In genomic region chr10:25520428-25520827, GRCm38 (mm10) we compare ENCODE assay signal across 20 mouse cellular contexts. TPM values are rescaled to one million over a fixed set of nuclear protein-coding genes. Genes with fewer than 3 reads are reported as not detected.
DNase-seq lines count a peak whose midpoint lies in the region; ATAC-seq and TF ChIP-seq lines count a peak whose summit lies in the region.
"Had no signal": no experiment of that assay in that cellular context is flagged by ENCODE, and none has a peak within 500 bp of the region (broad histone marks: within the 10 kb centered on the region; RNA-seq: fewer than 3 reads in every experiment).

No protein-coding gene starts in this region.

- no peaks in the 10 kb centered on the region for H3K9me3 ChIP-seq in intestine, embryonic 16.5 days (ENCODE audit: control insufficient read depth, low read length)
- H3K9me3 ChIP-seq: forebrain, embryonic 10.5 days; limb, embryonic 13.5 days had no signal

- no peak overlapping the region for H3ac ChIP-seq in C2C12 (ENCODE audit: control insufficient read depth, insufficient read length, low read depth)

- no peak overlapping the region for H3K4me2 ChIP-seq in intestine, embryonic 16.5 days (ENCODE audit: low read depth, low read length)
- H3K4me2 ChIP-seq: limb, embryonic 13.5 days; midbrain, embryonic 11.5 days had no signal

- DNase-seq in kidney, adult 2 months: peak; percentile 50
- no peak for DNase-seq in kidney, adult 18-20 months
- peak; percentile 92 for DNase-seq in NIH3T3 (ENCODE audit: low read depth)
- no peak for DNase-seq in cerebellum, adult 2 months
- DNase-seq in embryo, embryonic 9.5 days (ENCODE audit: extremely low spot score): no peak
- DNase-seq in embryo, embryonic 10.5 days (ENCODE audit: low spot score): no peak
- DNase-seq: cerebellum, adult 9-10 months; gastrocnemius, adult 2 months; lung, postnatal 10 days; right cerebral cortex, postnatal 14 days; thymus, postnatal 36 days had no signal

- no peak for TF ChIP-seq POLR2A in kidney, adult 2 months (IDR thresholded peaks at IDR 0.05; ENCODE audit: low read depth, low read length)
- TF ChIP-seq POLR2A in cerebellum, adult 2 months (IDR thresholded peaks at IDR 0.05; ENCODE audit: borderline replicate concordance, insufficient read depth, low read length): no peak

- no peak overlapping the region for H3K27ac ChIP-seq in kidney, adult 2 months (ENCODE audit: insufficient read depth, low read depth, low read length)
- peak overlapping the region; percentile 77 for H3K27ac ChIP-seq in intestine, embryonic 16.5 days (ENCODE audit: low read length)
- H3K27ac ChIP-seq in cerebellum, adult 2 months (ENCODE audit: insufficient read depth, low read length): no peak overlapping the region
- H3K27ac ChIP-seq: forebrain, embryonic 10.5 days; gastrocnemius, adult 2 months had no signal

- TF ChIP-seq CTCF in kidney, adult 2 months (conservative IDR thresholded peaks at IDR 0.05; ENCODE audit: insufficient read depth, insufficient read length, low read depth, low read length): no peak
- TF ChIP-seq CTCF in C2C12 (IDR thresholded peaks at IDR 0.05; ENCODE audit: control insufficient read depth, insufficient read depth, insufficient read length): no peak
- no peak for TF ChIP-seq CTCF in cerebellum, adult 2 months (IDR thresholded peaks at IDR 0.05; ENCODE audit: borderline replicate concordance, insufficient read depth, low read depth, low read length)

- H3K79me3 ChIP-seq in C2C12 (ENCODE audit: low read depth): no peaks in the 10 kb centered on the region

- no peak overlapping the region for H3K9ac ChIP-seq in intestine, embryonic 16.5 days (ENCODE audit: low read depth, low read length)
- H3K9ac ChIP-seq: limb, embryonic 13.5 days had no signal

- no peak overlapping the region for H3K4me3 ChIP-seq in kidney, adult 2 months (ENCODE audit: insufficient read depth, low read depth, low read length)
- no peak overlapping the region for H3K4me3 ChIP-seq in C2C12 (ENCODE audit: insufficient read depth, poor library complexity, severe bottlenecking)
- H3K4me3 ChIP-seq in intestine, embryonic 16.5 days (ENCODE audit: low read length): no peak overlapping the region
- no peak overlapping the region for H3K4me3 ChIP-seq in cerebellum, adult 2 months (replicated peaks; ENCODE audit: insufficient read depth, low read depth, low read length)
- H3K4me3 ChIP-seq: forebrain, embryonic 10.5 days; gastrocnemius, adult 2 months; limb, embryonic 13.5 days had no signal

- H3K79me2 ChIP-seq in C2C12 (ENCODE audit: control insufficient read depth, insufficient read depth): no peaks in the 10 kb centered on the region

- ATAC-seq in intestine, embryonic 16.5 days: peak; percentile 45

- no peaks in the 10 kb centered on the region for H3K4me1 ChIP-seq in kidney, adult 2 months (ENCODE audit: control insufficient read depth, insufficient read depth, low read length)
- H3K4me1 ChIP-seq in intestine, embryonic 16.5 days (ENCODE audit: control insufficient read depth, insufficient read depth, low read length): no peaks in the 10 kb centered on the region
- no peaks in the 10 kb centered on the region for H3K4me1 ChIP-seq in cerebellum, adult 2 months (ENCODE audit: control insufficient read depth, insufficient read depth, low read length)
- H3K4me1 ChIP-seq: forebrain, embryonic 10.5 days; limb, embryonic 13.5 days had no signal

- WGBS in kidney, adult 2 months: 74% methylated on average over 5 of the region's 5 CpGs
- 87% methylated on average over 5 of the region's 5 CpGs for WGBS in intestine, embryonic 16.5 days
- 91% methylated on average over 5 of the region's 5 CpGs for WGBS in cerebellum, adult 2 months

- H3K27me3 ChIP-seq in kidney, adult 2 months (replicated peaks; ENCODE audit: control insufficient read depth, insufficient read depth, low read length): no peaks in the 10 kb centered on the region
- no peaks in the 10 kb centered on the region for H3K27me3 ChIP-seq in C2C12 (ENCODE audit: control insufficient read depth, insufficient read depth, insufficient read length)
- H3K27me3 ChIP-seq in intestine, embryonic 16.5 days (replicated peaks; ENCODE audit: control insufficient read depth, insufficient read depth, low read length): no peaks in the 10 kb centered on the region
- no peaks in the 10 kb centered on the region; the same call in 1 of the 2 replicates for H3K27me3 ChIP-seq in cerebellum, adult 2 months (ENCODE audit: control insufficient read depth, insufficient read depth, low read length)
- H3K27me3 ChIP-seq: CH12.LX; limb, embryonic 13.5 days had no signal

- H3K36me3 ChIP-seq in kidney, adult 2 months (ENCODE audit: control insufficient read depth, insufficient read depth, low read length): no peaks in the 10 kb centered on the region
- peaks cover 54% of the 10 kb centered on the region for H3K36me3 ChIP-seq in C2C12 (ENCODE audit: control insufficient read depth, insufficient read depth)
- H3K36me3 ChIP-seq in intestine, embryonic 16.5 days (ENCODE audit: control insufficient read depth, insufficient read depth, low read length): no peaks in the 10 kb centered on the region

TF ChIP-seq in C2C12, 6 proteins besides CTCF, POLR2A, EP300 and RAD21:
- TF ChIP-seq MYOG (IDR thresholded peaks at IDR 0.05; ENCODE audit: control insufficient read depth, extremely low read depth, insufficient read length) (no peak), MAX (IDR thresholded peaks at IDR 0.05) (peak; percentile 98), FOSL1 (IDR thresholded peaks at IDR 0.05; ENCODE audit: insufficient read depth, low read length, poor library complexity, severe bottlenecking) (peak; percentile 3)

RNA-seq across cellular contexts. Expression of gene Smlr1, which starts 15.6 kb away (rescaled TPM):
- polyA plus RNA-seq in kidney, adult 2 months (2012; rRNA removed): 29.6 and 30.3 TPM in 2 replicates
- not detected for polyA plus RNA-seq in C2C12 (2012; fragmentation: generic; extraction: Trizol)
- 22.0 and 35.6 TPM in 2 replicates for polyA plus RNA-seq in intestine, embryonic 16.5 days (2015; fragmentation: Nextera tagmentation; extraction: Ambion mirVana)
- polyA plus RNA-seq in cerebellum, adult 2 months (2012; rRNA removed): 0.19 TPM in 1 of 2 replicates, not detected in the other
- polyA plus RNA-seq: embryonic facial prominence, embryonic 11.5 days; forebrain, embryonic 10.5 days; heart, embryonic 14.5 days; limb, embryonic 13.5 days; midbrain, embryonic 11.5 days; stomach, embryonic 14.5 days had no signal

Comparison
In these comparisons a context has a peak if more than half of its experiments do, and no peak if none do; other contexts are left out.
1. DNase-seq: peak in kidney, adult 2 months (single experiment) and NIH3T3 (single experiment); none in kidney, adult 18-20 months (single experiment), cerebellum, adult 2 months (0 of 2), embryo, embryonic 9.5 days (single experiment) and embryo, embryonic 10.5 days (single experiment).
2. RNA of gene Smlr1, which starts 15.6 kb away (polyA plus RNA-seq): 29.6 to 30.3 TPM in kidney, adult 2 months and 22.0 to 35.6 TPM in intestine, embryonic 16.5 days; 0.19 TPM in cerebellum, adult 2 months and not detected in C2C12 (single experiment); every median in the first group is over 10 times any median in the second.